Comparison of ENCODE assay signal across 8 mouse cellular contexts in the genomic region with DNA sequence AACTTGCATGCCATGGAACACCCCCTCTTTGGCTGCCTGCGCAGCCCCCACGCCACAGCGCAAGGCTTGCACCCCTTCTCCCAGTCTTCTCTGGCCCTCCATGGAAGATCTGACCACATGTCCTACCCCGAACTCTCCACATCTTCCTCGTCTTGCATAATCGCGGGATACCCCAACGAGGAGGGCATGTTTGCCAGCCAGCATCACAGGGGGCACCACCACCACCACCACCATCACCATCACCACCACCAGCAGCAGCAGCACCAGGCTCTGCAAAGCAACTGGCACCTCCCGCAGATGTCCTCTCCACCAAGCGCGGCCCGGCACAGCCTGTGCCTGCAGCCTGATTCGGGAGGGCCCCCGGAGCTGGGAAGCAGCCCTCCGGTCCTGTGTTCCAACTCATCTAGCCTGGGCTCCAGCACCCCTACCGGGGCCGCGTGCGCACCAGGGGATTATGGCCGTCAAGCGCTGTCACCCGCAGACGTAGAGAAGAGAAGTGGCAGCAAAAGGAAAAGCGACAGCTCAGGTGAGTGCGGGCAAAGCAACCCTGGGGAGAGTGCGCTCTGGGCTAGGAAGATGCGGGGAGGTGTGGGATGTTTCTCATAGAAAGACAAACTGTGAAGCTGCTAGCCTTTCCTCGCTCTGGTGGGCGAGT. TPM values are rescaled to one million over a fixed set of nuclear protein-coding genes. Genes with fewer than 3 reads are reported as not detected.
DNase-seq lines count a peak whose midpoint lies in the region; ATAC-seq and TF ChIP-seq lines count a peak whose summit lies in the region.

No protein-coding gene starts in this region.

- H3K4me3 ChIP-seq in testis, adult 2 months (ENCODE audit: control insufficient read depth, low read depth, low read length) = peak overlapping the region; percentile 14
- peak overlapping the region; percentile 48 for H3K4me3 ChIP-seq in heart, embryonic 11.5 days (ENCODE audit: low read depth, low read length)
- peak overlapping the region; percentile 52 for H3K4me3 ChIP-seq in midbrain, embryonic 15.5 days

- ATAC-seq in heart, embryonic 11.5 days (replicated peaks; ENCODE audit: insufficient number of reproducible peaks, low FRiP score, low TSS enrichment) = peak; percentile 39
- peak; percentile 84 for ATAC-seq in midbrain, embryonic 15.5 days (replicated peaks)
- ATAC-seq in activated CD4-positive, CD25-positive, alpha-beta regulatory T cell, adult 4 months = no peak

- TF ChIP-seq CTCF in testis, adult 2 months (IDR thresholded peaks at IDR 0.05; ENCODE audit: control insufficient read depth, insufficient read depth, insufficient replicate concordance, low read depth, low read length) = no peak

- peak; percentile 5 for DNase-seq in adrenal gland, postnatal 25 days
- no peak for DNase-seq in adrenal gland, adult (ENCODE audit: inconsistent age in 2 of 2, low spot score in 1 of 2)
- DNase-seq in testis, postnatal 14 days (ENCODE audit: low spot score) = no peak
- DNase-seq in kidney, postnatal 4 days = peak; percentile 34 to 46

- H3K27me3 ChIP-seq in testis, adult 2 months (ENCODE audit: control insufficient read depth, insufficient read depth, low read length) = no peaks in the 10 kb centered on the region
- peaks cover 36% of the 10 kb centered on the region for H3K27me3 ChIP-seq in heart, embryonic 11.5 days (ENCODE audit: control insufficient read depth, insufficient read depth, low read length)
- peaks cover 49% of the 10 kb centered on the region for H3K27me3 ChIP-seq in midbrain, embryonic 15.5 days (replicated peaks)

- H3K36me3 ChIP-seq in testis, adult 2 months (ENCODE audit: control insufficient read depth, insufficient read depth, low read length) = no peaks in the 10 kb centered on the region
- no peaks in the 10 kb centered on the region for H3K36me3 ChIP-seq in heart, embryonic 11.5 days (ENCODE audit: control insufficient read depth, insufficient read depth, low read length)
- H3K36me3 ChIP-seq in midbrain, embryonic 15.5 days (replicated peaks) = no peaks in the 10 kb centered on the region

- no peaks in the 10 kb centered on the region for H3K9me3 ChIP-seq in heart, embryonic 11.5 days (replicated peaks; ENCODE audit: control insufficient read depth, low read length)
- H3K9me3 ChIP-seq in midbrain, embryonic 15.5 days = no peaks in the 10 kb centered on the region

- no peak overlapping the region for H3K27ac ChIP-seq in testis, adult 2 months (ENCODE audit: control insufficient read depth, insufficient read depth, low read depth, low read length)
- no peak overlapping the region for H3K27ac ChIP-seq in heart, embryonic 11.5 days (ENCODE audit: low read depth, low read length)
- no peak overlapping the region for H3K27ac ChIP-seq in midbrain, embryonic 15.5 days

- no peak for TF ChIP-seq POLR2A in testis, adult 2 months (IDR thresholded peaks at IDR 0.05; ENCODE audit: control insufficient read depth, low read depth, low read length)

- peak overlapping the region; percentile 91 for H3K4me2 ChIP-seq in heart, embryonic 11.5 days
- H3K4me2 ChIP-seq in midbrain, embryonic 15.5 days = peak overlapping the region; percentile 98

- 1% methylated on average over 29 of the region's 29 CpGs for WGBS in heart, embryonic 11.5 days (ENCODE audit: insufficient replicate concordance)
- WGBS in midbrain, embryonic 15.5 days = under 1% methylated on average over 29 of the region's 29 CpGs

- peaks cover 10% of the 10 kb centered on the region; the same call in 1 of the 2 replicates for H3K4me1 ChIP-seq in testis, adult 2 months (ENCODE audit: control insufficient read depth, insufficient read depth, low read length)
- H3K4me1 ChIP-seq in heart, embryonic 11.5 days (ENCODE audit: control insufficient read depth, insufficient read depth, low read length) = peaks cover 3% of the 10 kb centered on the region; the same call in 1 of the 2 replicates
- H3K4me1 ChIP-seq in midbrain, embryonic 15.5 days = peaks cover 16% of the 10 kb centered on the region

- no peak overlapping the region for H3K9ac ChIP-seq in heart, embryonic 11.5 days (ENCODE audit: low read depth, low read length)
- peak overlapping the region; percentile 34 for H3K9ac ChIP-seq in midbrain, embryonic 15.5 days

RNA-seq across cellular contexts. Expression of gene Meox2, which starts 0.6 kb away (rescaled TPM):
- 0.90 and 1.6 TPM in 2 replicates for total RNA-seq in adrenal gland, postnatal 25 days (2021)
- 0.06 TPM in 1 of 2 replicates, not detected in the other for polyA plus RNA-seq in testis, adult 2 months (2012; rRNA removed)
- 0.27 and 0.44 TPM in 2 replicates for polyA plus RNA-seq in heart, embryonic 11.5 days (2014; fragmentation: Nextera tagmentation; extraction: Ambion mirVana)
- polyA plus RNA-seq in midbrain, embryonic 15.5 days (2015; fragmentation: Nextera tagmentation; extraction: Ambion mirVana) = 0.26 and 0.54 TPM in 2 replicates
- polyA plus RNA-seq in activated CD4-positive, CD25-positive, alpha-beta regulatory T cell, adult 4 months (2017; shearing (Covaris generic)) = not detected

Comparison
In these comparisons a context has a peak if more than half of its experiments do, and no peak if none do; other contexts are left out.
1. DNase-seq: peak in adrenal gland, postnatal 25 days (single experiment) and kidney, postnatal 4 days (2 of 2); none in adrenal gland, adult (0 of 2) and testis, postnatal 14 days (single experiment).
2. Peak in every context shown above with its lines, with median percentiles within 50 percentile points of each other: H3K4me3 ChIP-seq.